Mouse (Mus musculus): ENCODE results near the gene Mbd3.
A peak's percentile ranks its signal among the peaks of the same experiment; 100 is the strongest.

The Mbd3 gene

GRCm38 (mm10) chr10:80399191-80399972 is at the start of gene Mbd3:
Gene Mbd3 (minus strand): TSS chr10:80399550.
- DNase-seq (ENCODE audit: low spot score in 2 of 2): peak; percentile 99 to 100

GRCm38 (mm10) chr10:80445898-80446601 is 46.7 kb upstream of the Mbd3 start:
- DNase-seq (ENCODE audit: low spot score in 2 of 2): peak; percentile 72 to 83

GRCm38 (mm10) chr10:80445052-80445451 is 45.7 kb upstream of the Mbd3 start:
- DNase-seq (ENCODE audit: low spot score in 2 of 2): no peak

GRCm38 (mm10) chr10:80444339-80445045 is 45.1 kb upstream of the Mbd3 start:
- no peak for DNase-seq (ENCODE audit: low spot score in 2 of 2)

GRCm38 (mm10) chr10:80443575-80444278 is 44.4 kb upstream of the Mbd3 start:
- no peak for DNase-seq (ENCODE audit: low spot score in 2 of 2)

- DNase-seq (ENCODE audit: low spot score in 2 of 2): no peak
Measured at GRCm38 (mm10) chr10:80442989-80443388, 43.6 kb upstream of the Mbd3 start.

- no peak for DNase-seq (ENCODE audit: low spot score in 2 of 2)
Measured at GRCm38 (mm10) chr10:80441598-80441997, 42.2 kb upstream of the Mbd3 start.

GRCm38 (mm10) chr10:80440031-80440430 is 40.7 kb upstream of the Mbd3 start:
- no peak for DNase-seq (ENCODE audit: low spot score in 2 of 2)

GRCm38 (mm10) chr10:80437973-80438372 is 38.6 kb upstream of the Mbd3 start:
- DNase-seq (ENCODE audit: low spot score in 2 of 2): no peak

GRCm38 (mm10) chr10:80436276-80436675 is 36.9 kb upstream of the Mbd3 start:
- no peak for DNase-seq (ENCODE audit: low spot score in 2 of 2)

GRCm38 (mm10) chr10:80435764-80436163 is 36.4 kb upstream of the Mbd3 start:
- DNase-seq (ENCODE audit: low spot score in 2 of 2): no peak

GRCm38 (mm10) chr10:80434823-80435222 is 35.5 kb upstream of the Mbd3 start:
- no peak for DNase-seq (ENCODE audit: low spot score in 2 of 2)

- no peak for DNase-seq (ENCODE audit: low spot score in 2 of 2)
Measured at GRCm38 (mm10) chr10:80434233-80434592, 34.9 kb upstream of the Mbd3 start.

- DNase-seq (ENCODE audit: low spot score in 2 of 2): peak; percentile 94 to 98
Measured at GRCm38 (mm10) chr10:80433513-80434232, 34.3 kb upstream of the Mbd3 start, which contains the start of gene Tcf3. Gene Tcf3 (minus strand): TSS chr10:80433647.

GRCm38 (mm10) chr10:80432936-80433512 is 33.7 kb upstream of the Mbd3 start:
- DNase-seq (ENCODE audit: low spot score in 2 of 2): no peak

- DNase-seq (ENCODE audit: low spot score in 2 of 2): no peak
Measured at GRCm38 (mm10) chr10:80432387-80432785, 33.0 kb upstream of the Mbd3 start.

- DNase-seq (ENCODE audit: low spot score in 2 of 2): no peak
Measured at GRCm38 (mm10) chr10:80431570-80432386, 32.4 kb upstream of the Mbd3 start.

GRCm38 (mm10) chr10:80430375-80430980 is 31.1 kb upstream of the Mbd3 start:
- no peak for DNase-seq (ENCODE audit: low spot score in 2 of 2)

GRCm38 (mm10) chr10:80429800-80430199 is 30.4 kb upstream of the Mbd3 start:
- no peak for DNase-seq (ENCODE audit: low spot score in 2 of 2)

- DNase-seq (ENCODE audit: low spot score in 2 of 2): no peak
Measured at GRCm38 (mm10) chr10:80425041-80425440, 25.7 kb upstream of the Mbd3 start.

Measured in frontal cortex, postnatal 36 days (tissue).